Mouse (Mus musculus): ENCODE data around the gene Fam126a. TPM values are rescaled to one million over a fixed set of nuclear protein-coding genes. Genes with fewer than 3 reads are reported as not detected.

Gene Fam126a
- total and polyA plus RNA-seq, 3 experiments: 19.6 to 32.6 (median 22.6) TPM

DNA sequence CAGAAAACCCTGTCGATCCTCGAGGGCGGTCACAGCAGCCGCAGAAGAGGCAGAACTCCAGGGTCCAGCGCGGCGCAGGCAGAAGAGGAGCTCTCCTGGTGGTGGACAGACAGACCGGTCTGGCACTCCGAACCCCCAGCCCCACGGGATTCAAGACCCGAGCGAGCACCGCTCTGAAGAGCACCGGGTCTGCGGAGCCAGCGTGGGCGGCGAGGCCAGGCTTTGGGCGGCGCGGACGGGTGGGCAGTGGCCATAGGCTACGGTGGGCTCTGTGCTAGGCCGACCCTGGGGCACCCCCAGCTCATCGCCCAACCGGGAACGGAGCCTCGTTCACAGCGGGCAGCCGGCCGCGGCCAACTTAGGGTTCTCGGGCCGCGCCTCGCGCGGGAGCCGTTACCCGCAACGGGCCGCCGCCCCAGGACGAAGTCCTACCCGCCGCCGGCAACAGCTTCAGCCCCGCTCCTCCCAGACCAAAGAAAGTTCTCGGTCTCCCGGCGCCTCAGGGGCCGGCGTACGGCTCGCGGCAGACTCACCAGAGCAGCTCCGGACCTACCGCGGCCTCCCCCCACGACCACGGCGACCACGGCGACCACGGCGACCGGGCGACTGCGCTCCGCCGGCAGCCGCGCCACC lies 428 bp downstream of the Fam126a start:
- H3K4me2 ChIP-seq (ENCODE audit: insufficient read depth, low read depth, poor library complexity, severe bottlenecking): peak overlapping the region; percentile 53; the same call in 1 of the 2 replicates
- peaks cover 8 to 51% of the 10 kb centered on the region in 2 experiments; a peak in 3 of 4 replicates for H3K4me1 ChIP-seq (ENCODE audit: control insufficient read depth in 1 of 2, insufficient read depth in 2 of 2)
- dilution Hi-C loops (cut with MboI; ENCODE audit: extremely low pct_ligation_motif_present, extremely low pct_unique_long_range_greater_than_20kb, low sequenced_read_pairs) (no loop called here), in situ Hi-C loops (cut with MboI; ENCODE audit: low pct_ligation_motif_present, low pct_unique_long_range_greater_than_20kb, low sequenced_read_pairs) (no loop called here)
- H3K4me3 ChIP-seq (replicated peaks in 1 of 3; ENCODE audit: low read depth in 2 of 3, low read length in 2 of 3, poor library complexity in 1 of 3): peak overlapping the region; percentile 74 to 98 (median 98)
- H3K27ac ChIP-seq (ENCODE audit: insufficient read depth, low read depth): peak overlapping the region; percentile 58
- H3K79me2 ChIP-seq (replicated peaks; ENCODE audit: control insufficient read depth, extremely low read depth, insufficient read depth, poor library complexity, severe bottlenecking): peaks cover 24% of the 10 kb centered on the region
- peaks cover 2 to 19% of the 10 kb centered on the region in 2 experiments for H3K36me3 ChIP-seq (replicated peaks in 1 of 2; ENCODE audit: control insufficient read depth in 1 of 2, insufficient read depth in 1 of 2, low read length in 1 of 2)
- TF ChIP-seq MEF2A (IDR thresholded peaks at IDR 0.05; ENCODE audit: borderline replicate concordance, low read depth, low read length): no peak
- no peak for TF ChIP-seq PAX5 (IDR thresholded peaks at IDR 0.05; ENCODE audit: low read length)
- TF ChIP-seq SMC3 (IDR thresholded peaks at IDR 0.05; ENCODE audit: low read depth, low read length): no peak
- no peak for TF ChIP-seq ZMIZ1 (IDR thresholded peaks at IDR 0.05; ENCODE audit: low read depth, low read length)
- no peak for TF ChIP-seq ELF1 (IDR thresholded peaks at IDR 0.05; ENCODE audit: low read depth, low read length)
- no peak for TF ChIP-seq TBP (conservative IDR thresholded peaks at IDR 0.05; ENCODE audit: low read depth, low read length)
- TF ChIP-seq USF1 (IDR thresholded peaks at IDR 0.05; ENCODE audit: low read depth, low read length): no peak
- peak; percentile 72 for TF ChIP-seq UBTF (IDR thresholded peaks at IDR 0.05; ENCODE audit: low read depth, low read length)
- H3K9me3 ChIP-seq (replicated peaks; ENCODE audit: low read length): no peaks in the 10 kb centered on the region
- H3K9ac ChIP-seq (ENCODE audit: insufficient read depth, low read depth): peak overlapping the region; percentile 84
- H3K27me3 ChIP-seq (replicated peaks): no peaks in the 10 kb centered on the region
- peak; percentile 24 for DNase-seq (ENCODE audit: extremely low read depth)

- dilution Hi-C loops (cut with MboI; ENCODE audit: extremely low pct_ligation_motif_present, extremely low pct_unique_long_range_greater_than_20kb, low sequenced_read_pairs) (no loop called here), in situ Hi-C loops (cut with MboI; ENCODE audit: low pct_ligation_motif_present, low pct_unique_long_range_greater_than_20kb, low sequenced_read_pairs) (no loop called here)
- Histone ChIP-seq H3K79me2 (replicated peaks; ENCODE audit: control insufficient read depth, extremely low read depth, insufficient read depth, poor library complexity, severe bottlenecking) (peaks cover 24% of the 10 kb centered on the region), H3K9me3 (replicated peaks; ENCODE audit: low read length) (no peaks in the 10 kb centered on the region), H3K36me3 (replicated peaks in 1 of 2; ENCODE audit: control insufficient read depth in 1 of 2, insufficient read depth in 1 of 2, low read length in 1 of 2) (peaks cover 2 to 24% of the 10 kb centered on the region in 2 experiments), H3K27ac (ENCODE audit: insufficient read depth, low read depth) (no peak overlapping the region), H3K4me3 (replicated peaks in 1 of 3; ENCODE audit: low read depth in 2 of 3, low read length in 2 of 3, poor library complexity in 1 of 3) (peak overlapping the region; percentile 74 to 98 (median 98)), H3K4me2 (ENCODE audit: insufficient read depth, low read depth, poor library complexity, severe bottlenecking) (peak overlapping the region; percentile 88), H3K4me1 (ENCODE audit: control insufficient read depth in 1 of 2, insufficient read depth in 2 of 2) (peaks cover 7 to 47% of the 10 kb centered on the region in 2 experiments; a peak in 3 of 4 replicates), H3K27me3 (replicated peaks) (no peaks in the 10 kb centered on the region), H3K9ac (ENCODE audit: insufficient read depth, low read depth) (peak overlapping the region; percentile 84)
- peak; percentile 74 for DNase-seq (ENCODE audit: extremely low read depth)
- TF ChIP-seq MXI1 (IDR thresholded peaks at IDR 0.05; ENCODE audit: low read depth, low read length) (peak; percentile 88; the same call in 1 of the 2 replicates), USF1 (IDR thresholded peaks at IDR 0.05; ENCODE audit: low read depth, low read length) (no peak), SIN3A (IDR thresholded peaks at IDR 0.05; ENCODE audit: low read length) (peak; percentile 82), USF2 (conservative IDR thresholded peaks at IDR 0.05; ENCODE audit: low read depth, low read length) (no peak), PAX5 (IDR thresholded peaks at IDR 0.05; ENCODE audit: low read length) (no peak), CTCF (conservative IDR thresholded peaks at IDR 0.05 in 1 of 2, IDR thresholded peaks at IDR 0.05 in 1 of 2; ENCODE audit: low read depth in 2 of 2, low read length in 2 of 2) (peak in 1 of 2 experiments; percentile 62; a peak in 2 of 4 replicates), MAX (IDR thresholded peaks at IDR 0.05; ENCODE audit: low read length) (peak; percentile 70; the same call in 1 of the 2 replicates), ELF1 (IDR thresholded peaks at IDR 0.05; ENCODE audit: low read depth, low read length) (no peak), EP300 (IDR thresholded peaks at IDR 0.05; ENCODE audit: low read length) (peak; percentile 31; the same call in 1 of the 2 replicates), TBP (conservative IDR thresholded peaks at IDR 0.05; ENCODE audit: low read depth, low read length) (no peak), CHD1 (IDR thresholded peaks at IDR 0.05; ENCODE audit: low read depth, low read length) (0 out of 2 replicates have a peak, but pooled peaks have one; percentile 50), UBTF (IDR thresholded peaks at IDR 0.05; ENCODE audit: low read depth, low read length) (peak; percentile 59; the same call in 1 of the 2 replicates), NELFE (IDR thresholded peaks at IDR 0.05; ENCODE audit: low read depth, low read length) (no peak), HCFC1 (IDR thresholded peaks at IDR 0.05; ENCODE audit: low read depth, low read length) (no peak), KAT2A (IDR thresholded peaks at IDR 0.05; ENCODE audit: insufficient replicate concordance, low read length) (no peak), SMC3 (IDR thresholded peaks at IDR 0.05; ENCODE audit: low read depth, low read length) (peak; percentile 51), TCF12 (IDR thresholded peaks at IDR 0.05; ENCODE audit: low read depth, low read length) (no peak; the same call in 1 of the 2 replicates), MAFK (IDR thresholded peaks at IDR 0.05; ENCODE audit: insufficient replicate concordance, low read length) (no peak), CHD2 (IDR thresholded peaks at IDR 0.05; ENCODE audit: low read length) (no peak), IRF4 (IDR thresholded peaks at IDR 0.05; ENCODE audit: low read depth, low read length) (peak; percentile 54), ETS1 (conservative IDR thresholded peaks at IDR 0.05; ENCODE audit: low read depth, low read length) (0 out of 2 replicates have a peak, but pooled peaks have one; percentile 17), ZKSCAN1 (IDR thresholded peaks at IDR 0.05; ENCODE audit: borderline replicate concordance, low read depth, low read length) (no peak), RAD21 (IDR thresholded peaks at IDR 0.05; ENCODE audit: low read depth, low read length) (peak; percentile 39), MYC (IDR thresholded peaks at IDR 0.05; ENCODE audit: low read depth, low read length) (peak; percentile 72), NRF1 (IDR thresholded peaks at IDR 0.05; ENCODE audit: low read depth, low read length) (no peak), ZNF384 (IDR thresholded peaks at IDR 0.05; ENCODE audit: low read depth, low read length) (no peak), POLR2A (IDR thresholded peaks at IDR 0.05; ENCODE audit: low read depth, low read length) (no peak), ZC3H11A (IDR thresholded peaks at IDR 0.05; ENCODE audit: low read depth, low read length) (no peak), MEF2A (IDR thresholded peaks at IDR 0.05; ENCODE audit: borderline replicate concordance, low read depth, low read length) (no peak)
These were observed 1.1 kb downstream of the Fam126a start for GRCm38 (mm10) chr5:24029331-24029771.
